Mouse (Mus musculus) embryonic facial prominence, embryonic 13.5 days (tissue): ENCODE data around the gene Mrln. TPM values are rescaled to one million over a fixed set of nuclear protein-coding genes. Genes with fewer than 3 reads are reported as not detected.

Experiments used
- ATAC-seq: fragments of 200-750 bp; cut with Nextera tagmentation; 2 replicates; pipeline ENCODE4 v1.8.0; 2017; ENCODE audit warnings: low read depth; ENCODE audit not compliant: insufficient number of reproducible peaks, insufficient read depth, low FRiP score, low TSS enrichment
- H3K27ac ChIP-seq: fragments of 300-500 bp; sonication (generic); 2 replicates; pipeline ENCODE4 v1.5.1; 2015; ENCODE audit warnings: moderate library complexity, mild to moderate bottlenecking, inconsistent platforms
- H3K27me3 ChIP-seq: fragments of 300-500 bp; sonication (generic); 2 replicates; pipeline ENCODE4 v1.6.1; 2015; ENCODE audit warnings: mild to moderate bottlenecking, inconsistent platforms
- H3K36me3 ChIP-seq: fragments of 300-500 bp; sonication (generic); 2 replicates; pipeline ENCODE4 v1.6.1; 2015; ENCODE audit warnings: mild to moderate bottlenecking, inconsistent platforms
- H3K4me1 ChIP-seq: fragments of 300-500 bp; sonication (generic); 2 replicates; pipeline ENCODE4 v1.6.1; 2015; ENCODE audit warnings: inconsistent platforms
- H3K4me2 ChIP-seq: fragments of 300-500 bp; sonication (generic); 2 replicates; pipeline ENCODE4 v1.6.1; 2015; ENCODE audit warnings: moderate library complexity, mild to moderate bottlenecking, inconsistent platforms
- H3K4me3 ChIP-seq: fragments of 300-500 bp; sonication (generic); 2 replicates; pipeline ENCODE4 v1.5.1; 2015; ENCODE audit warnings: mild to moderate bottlenecking, inconsistent platforms
- H3K9ac ChIP-seq: fragments of 300-500 bp; sonication (generic); 2 replicates; pipeline ENCODE4 v1.6.1; 2015; ENCODE audit warnings: mild to moderate bottlenecking, inconsistent platforms
- H3K9me3 ChIP-seq: fragments of 300-500 bp; sonication (generic); 2 replicates; pipeline ENCODE4 v1.6.1; 2016; ENCODE audit warnings: inconsistent platforms
- WGBS: fragments of 180-500 bp; shearing (Covaris S2); methylation state at CpG from one replicate; pipeline ENCODE4 v1.1.7; 2015; ENCODE audit warnings: mixed read lengths; 5-methylcytosine and 5-hydroxymethylcytosine counted together
- polyA plus RNA-seq: library from polyadenylated mRNA; unstranded; fragments of >200 nt; fragmentation: Nextera tagmentation; extraction: Ambion mirVana; gene quantifications from 2 replicates; pipeline ENCODE4 v1.2.1, GENCODE M21; 2015

The Mrln gene
- polyA plus RNA-seq, 1 experiment from 2014 or later, result 4.4 TPM

- no peak overlapping the region for H3K9ac ChIP-seq
- no peaks in the 10 kb centered on the region for H3K36me3 ChIP-seq
- ATAC-seq, result no peak
- H3K4me3 ChIP-seq, result no peak overlapping the region
- H3K27ac ChIP-seq, result no peak overlapping the region
- H3K9me3 ChIP-seq, result no peaks in the 10 kb centered on the region
- H3K27me3 ChIP-seq, result no peaks in the 10 kb centered on the region
- WGBS, result 82% methylated on average over 3 of the region's 3 CpGs
- no peaks in the 10 kb centered on the region for H3K4me1 ChIP-seq
- no peak overlapping the region for H3K4me2 ChIP-seq
Measured at GRCm38 (mm10) chr10:70262051-70262450, 57.6 kb downstream of the Mrln start.

DNA sequence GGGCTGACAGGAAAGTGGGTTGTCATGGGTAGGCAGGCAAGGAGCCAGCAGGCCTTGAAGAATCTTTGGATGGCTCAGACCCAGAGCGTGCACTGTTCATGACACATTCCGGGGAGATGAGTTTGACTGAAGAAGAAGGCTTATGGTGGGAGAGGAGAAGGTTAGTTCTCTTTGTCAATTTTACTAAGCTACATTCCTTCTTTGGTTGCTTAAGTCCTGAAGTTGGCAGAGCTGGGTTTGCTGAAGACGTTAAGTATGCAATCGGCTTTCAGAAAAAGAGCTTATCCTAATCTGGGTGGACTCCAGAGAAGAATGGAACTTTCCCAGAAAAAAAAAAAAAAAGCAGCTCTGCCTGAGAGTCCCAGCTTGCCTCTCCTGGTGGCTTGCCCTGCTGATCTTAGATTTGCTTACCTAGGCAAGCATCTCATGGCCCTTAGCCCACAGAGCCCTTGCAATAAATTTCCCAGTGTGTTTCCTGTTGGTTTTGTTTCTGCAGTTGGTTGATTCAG lies 59.3 kb downstream of the Mrln start:
- Histone ChIP-seq H3K27ac (no peak overlapping the region), H3K9ac (no peak overlapping the region), H3K27me3 (no peaks in the 10 kb centered on the region), H3K4me1 (no peaks in the 10 kb centered on the region), H3K9me3 (no peaks in the 10 kb centered on the region), H3K4me3 (no peak overlapping the region), H3K36me3 (no peaks in the 10 kb centered on the region), H3K4me2 (no peak overlapping the region)
- 84% methylated on average over 4 of the region's 4 CpGs for WGBS
- ATAC-seq, result no peak

DNA sequence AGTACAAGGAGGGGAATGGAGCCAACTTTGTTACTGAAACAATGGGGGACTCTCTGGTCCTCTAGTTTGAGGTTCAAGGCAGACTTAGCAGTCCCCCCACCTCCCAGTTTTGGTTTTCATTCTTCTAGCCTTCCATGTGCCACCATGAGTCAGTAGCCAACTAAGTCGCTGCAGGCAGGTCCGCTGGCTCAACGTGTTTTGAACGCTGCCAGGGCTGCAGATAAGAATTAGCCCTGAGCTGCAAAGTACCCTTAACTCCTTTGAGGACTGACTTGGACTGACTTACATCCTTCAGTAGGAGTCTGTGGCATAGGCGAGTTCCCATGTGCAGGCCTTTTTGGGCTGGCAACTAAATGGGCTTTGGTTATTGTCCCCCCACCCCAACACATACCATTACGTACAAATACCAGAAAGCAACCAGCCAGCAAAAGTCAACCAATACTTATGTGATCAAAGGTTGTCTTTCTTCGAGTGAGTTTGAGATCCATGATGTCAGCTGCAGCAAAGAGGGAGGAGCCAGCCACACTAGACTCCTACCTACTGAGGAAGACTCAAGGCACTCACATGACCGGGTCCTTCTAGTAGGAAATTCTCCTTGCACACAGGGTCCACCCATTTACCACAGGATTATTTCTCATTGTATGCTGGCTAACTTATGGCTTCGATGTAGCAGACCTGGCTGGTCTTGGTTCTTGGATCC lies 60.0 kb downstream of the Mrln start:
- Histone ChIP-seq H3K36me3 (no peaks in the 10 kb centered on the region), H3K9me3 (no peaks in the 10 kb centered on the region), H3K4me1 (no peaks in the 10 kb centered on the region), H3K4me2 (no peak overlapping the region), H3K4me3 (no peak overlapping the region), H3K27me3 (no peaks in the 10 kb centered on the region), H3K9ac (no peak overlapping the region), H3K27ac (no peak overlapping the region)
- 87% methylated on average over 9 of the region's 9 CpGs for WGBS
- ATAC-seq, result no peak

DNA sequence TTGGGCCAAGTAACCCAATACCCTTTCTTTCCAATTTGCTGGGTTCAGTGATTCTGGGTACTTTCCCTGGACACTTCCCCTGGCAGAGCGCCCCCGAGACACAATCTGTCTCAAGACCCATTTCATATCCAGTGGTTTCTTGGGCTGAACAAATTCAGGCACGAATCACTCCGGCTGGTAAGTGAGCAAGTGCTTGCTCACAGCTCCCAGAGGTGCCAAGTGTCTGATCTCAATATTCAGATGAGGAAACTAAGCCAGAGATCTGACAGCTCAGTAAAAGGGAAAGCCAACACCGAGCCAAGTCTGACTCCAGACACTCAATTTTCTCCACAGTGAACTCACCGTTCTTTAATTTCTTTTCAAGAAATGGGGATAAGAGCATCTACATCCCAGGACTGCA lies 62.0 kb downstream of the Mrln start:
- H3K9me3 ChIP-seq, result no peaks in the 10 kb centered on the region
- H3K36me3 ChIP-seq, result no peaks in the 10 kb centered on the region
- H3K4me2 ChIP-seq, result no peak overlapping the region
- H3K27me3 ChIP-seq, result no peaks in the 10 kb centered on the region
- no peaks in the 10 kb centered on the region for H3K4me1 ChIP-seq
- H3K4me3 ChIP-seq, result no peak overlapping the region
- 83% methylated on average over 6 of the region's 6 CpGs for WGBS
- ATAC-seq, result no peak
- no peak overlapping the region for H3K9ac ChIP-seq
- H3K27ac ChIP-seq, result no peak overlapping the region

DNA sequence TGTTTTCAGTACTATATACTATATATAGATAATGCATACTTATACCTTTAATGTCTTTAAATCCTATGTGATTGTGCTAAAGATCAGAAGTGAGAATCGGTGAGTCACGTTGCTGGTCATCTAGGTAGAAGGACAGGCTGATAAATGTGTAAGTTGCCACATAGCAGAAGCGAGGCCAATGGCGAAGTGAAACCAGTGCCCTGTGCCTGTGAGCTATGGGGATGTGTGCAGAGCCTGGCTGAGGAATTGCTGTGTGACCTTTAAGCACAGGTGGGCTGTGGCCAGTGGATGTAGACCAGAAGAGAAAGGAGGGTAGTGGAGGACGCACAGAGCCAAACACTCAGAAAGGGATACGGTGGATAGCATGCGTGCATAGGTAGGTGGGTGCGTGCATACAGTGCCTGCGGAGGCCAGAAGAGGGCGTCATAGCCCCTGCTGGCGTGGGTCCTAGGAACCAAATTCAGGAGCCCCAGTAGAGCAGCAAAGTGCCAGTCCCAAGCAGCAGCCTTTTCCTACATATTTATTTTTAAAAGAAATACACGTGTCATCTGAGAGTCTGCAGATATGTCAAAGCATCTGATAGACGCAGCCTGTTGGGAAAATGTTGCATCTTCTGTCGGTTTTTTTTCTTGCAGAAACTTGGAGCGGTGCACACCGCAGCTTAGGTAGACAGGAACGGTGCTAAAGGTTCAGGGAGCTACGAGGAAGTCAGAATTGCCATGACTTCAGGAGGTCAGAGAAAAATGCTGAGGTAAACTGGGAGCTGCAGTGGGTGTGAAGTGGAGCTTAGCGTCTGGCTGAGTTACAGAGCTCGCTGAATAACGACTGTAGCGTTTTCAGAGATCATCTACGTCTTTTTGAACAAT lies 64.3 kb downstream of the Mrln start:
- Histone ChIP-seq H3K4me3 (no peak overlapping the region), H3K4me1 (no peaks in the 10 kb centered on the region), H3K9ac (no peak overlapping the region), H3K27me3 (no peaks in the 10 kb centered on the region), H3K36me3 (no peaks in the 10 kb centered on the region), H3K4me2 (no peak overlapping the region), H3K9me3 (no peaks in the 10 kb centered on the region), H3K27ac (no peak overlapping the region)
- no peak for ATAC-seq
- WGBS, result 79% methylated on average over 23 of the region's 23 CpGs

Other genes starting within 250 kb of the Mrln start
- 15.5 and 16.2 TPM in 2 replicates for gene Ccdc6, start 107.5 kb upstream of the Mrln start, polyA plus RNA-seq
- gene Slc16a9, start 40.4 kb downstream of the Mrln start, polyA plus RNA-seq, result 1.1 and 1.5 TPM in 2 replicates
- 15.0 and 16.1 TPM in 2 replicates for gene Fam13c, start 235.8 kb downstream of the Mrln start, polyA plus RNA-seq